Mouse (Mus musculus) intestine, embryonic 14.5 days (tissue): ENCODE results near the gene Olfr1331. TPM values are rescaled to one million over a fixed set of nuclear protein-coding genes. Genes with fewer than 3 reads are reported as not detected.

Experiments used
- polyA plus RNA-seq: library from polyadenylated mRNA; unstranded; fragments of >200 nt; fragmentation: Nextera tagmentation; extraction: Ambion mirVana; gene quantifications from 2 replicates; pipeline ENCODE4 v1.2.1, GENCODE M21; 2014

The Olfr1331 gene
- polyA plus RNA-seq, 1 experiment from 2014 or later: not detected

Other genes starting within 250 kb of the Olfr1331 start
- gene Cfap57, start 243.9 kb upstream of the Olfr1331 start, polyA plus RNA-seq: 0.27 and 0.41 TPM in 2 replicates
- 161 and 167 TPM in 2 replicates for gene Ebna1bp2, start 243.8 kb upstream of the Olfr1331 start, polyA plus RNA-seq
- not detected in 2 replicates for gene Olfr62, start 205.7 kb upstream of the Olfr1331 start, polyA plus RNA-seq
- gene Olfr1342, start 171.9 kb upstream of the Olfr1331 start, polyA plus RNA-seq: not detected in 2 replicates
- gene Olfr1341, start 161.1 kb upstream of the Olfr1331 start, polyA plus RNA-seq: not detected in 2 replicates
- not detected in 2 replicates for gene Olfr1340, start 144.5 kb upstream of the Olfr1331 start, polyA plus RNA-seq
- gene Olfr1339, start 132.5 kb upstream of the Olfr1331 start, polyA plus RNA-seq: not detected in 2 replicates
- gene Olfr1338, start 105.9 kb upstream of the Olfr1331 start, polyA plus RNA-seq: not detected in 2 replicates
- gene Olfr1337, start 82.1 kb upstream of the Olfr1331 start, polyA plus RNA-seq: not detected in 2 replicates
- not detected in 2 replicates for gene Olfr1335, start 54.7 kb upstream of the Olfr1331 start, polyA plus RNA-seq
- not detected in 2 replicates for gene Olfr1333, start 28.4 kb upstream of the Olfr1331 start, polyA plus RNA-seq
- not detected in 2 replicates for gene Olfr1330, start 23.9 kb downstream of the Olfr1331 start, polyA plus RNA-seq
- gene Olfr1329, start 52.8 kb downstream of the Olfr1331 start, polyA plus RNA-seq: not detected in 2 replicates
- not detected in 2 replicates for gene Olfr1328, start 74.0 kb downstream of the Olfr1331 start, polyA plus RNA-seq
- not detected in 2 replicates for gene Lao1, start 96.9 kb downstream of the Olfr1331 start, polyA plus RNA-seq
- gene Slc2a1, start 244.1 kb downstream of the Olfr1331 start, polyA plus RNA-seq: 131 and 132 TPM in 2 replicates